Mouse (Mus musculus): Measurements from ENCODE around the gene Rab38. TPM values are rescaled to one million over a fixed set of nuclear protein-coding genes. Genes with fewer than 3 reads are reported as not detected.

The Rab38 gene
- polyA plus RNA-seq, 1 experiment from 2014 or later = 20.7 TPM

DNA sequence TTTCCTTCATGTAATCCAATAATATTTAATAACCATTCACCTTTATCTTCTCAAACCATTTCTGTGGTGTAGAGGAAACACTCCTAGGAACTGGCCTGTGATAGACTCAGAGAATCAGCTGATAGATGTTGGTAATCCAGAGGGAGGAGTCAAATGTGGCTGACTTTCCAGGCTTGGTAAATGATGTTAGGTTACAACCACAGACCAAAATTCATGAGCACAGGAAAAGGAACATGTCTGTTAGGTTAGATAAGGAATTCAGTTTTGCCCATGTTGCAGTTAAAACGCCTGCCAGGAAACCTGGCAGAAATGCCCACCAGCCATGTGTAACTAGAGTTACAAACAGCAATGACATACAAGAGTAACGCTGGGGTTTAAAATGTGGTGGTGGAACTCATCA, 6.2 kb upstream of the Rab38 start:
- Histone ChIP-seq H3K36me3 (ENCODE audit: insufficient read depth, low read length) (no peaks in the 10 kb centered on the region), H3K4me3 (ENCODE audit: low read depth, low read length) (no peak overlapping the region), H3K4me2 (replicated peaks; ENCODE audit: low read depth, low read length) (no peak overlapping the region), H3K27ac (ENCODE audit: low read length) (no peak overlapping the region), H3K9me3 (ENCODE audit: low read length) (no peaks in the 10 kb centered on the region), H3K9ac (replicated peaks; ENCODE audit: low read depth) (no peak overlapping the region), H3K4me1 (ENCODE audit: insufficient read depth, low read depth, low read length) (no peaks in the 10 kb centered on the region), H3K27me3 (replicated peaks; ENCODE audit: insufficient read depth, low read length) (no peaks in the 10 kb centered on the region)
- 55% methylated on average over 2 of the region's 2 CpGs for WGBS
- TF ChIP-seq EP300 (IDR thresholded peaks at IDR 0.05) (no peak), CTCF (IDR thresholded peaks at IDR 0.05) (no peak)
- ATAC-seq (no peak), DNase-seq (ENCODE audit: low spot score) (no peak)

- Histone ChIP-seq H3K36me3 (ENCODE audit: insufficient read depth, low read length) (no peaks in the 10 kb centered on the region), H3K27ac (ENCODE audit: low read length) (no peak overlapping the region), H3K27me3 (replicated peaks; ENCODE audit: insufficient read depth, low read length) (no peaks in the 10 kb centered on the region), H3K4me2 (replicated peaks; ENCODE audit: low read depth, low read length) (no peak overlapping the region), H3K9me3 (ENCODE audit: low read length) (no peaks in the 10 kb centered on the region), H3K4me3 (ENCODE audit: low read depth, low read length) (no peak overlapping the region), H3K9ac (replicated peaks; ENCODE audit: low read depth) (no peak overlapping the region), H3K4me1 (ENCODE audit: insufficient read depth, low read depth, low read length) (no peaks in the 10 kb centered on the region)
- DNase-seq (ENCODE audit: low spot score) = peak; percentile 86
- TF ChIP-seq EP300 (IDR thresholded peaks at IDR 0.05) (peak; percentile 88), CTCF (IDR thresholded peaks at IDR 0.05) (no peak)
- ATAC-seq = peak; percentile 53
- WGBS = 45% methylated on average over 3 of the region's 3 CpGs
These were observed 4.3 kb upstream of the Rab38 start for GRCm38 (mm10) chr7:88425744-88426143.

DNA sequence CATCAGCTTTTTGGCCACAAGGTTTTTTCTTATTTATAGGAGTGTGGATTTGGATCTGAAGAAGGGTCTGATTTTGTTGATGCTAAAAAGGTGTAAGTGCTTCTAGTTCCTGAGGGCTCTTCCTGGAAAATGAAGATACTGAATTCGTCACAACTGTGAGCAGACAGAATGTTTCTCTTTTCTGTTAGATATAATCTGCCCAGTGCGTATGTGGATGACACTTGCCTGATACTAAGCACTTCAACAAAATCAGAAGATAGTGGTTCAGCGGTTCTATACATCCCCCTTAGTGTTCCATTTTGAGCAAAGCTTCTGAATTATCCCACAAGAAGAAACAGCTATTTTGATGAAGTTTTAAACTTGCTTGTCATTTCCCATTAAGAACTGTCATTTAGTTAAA, 2.6 kb upstream of the Rab38 start:
- no peak overlapping the region for H3K4me3 ChIP-seq (ENCODE audit: low read depth, low read length)
- H3K27ac ChIP-seq (ENCODE audit: low read length) = no peak overlapping the region
- no peaks in the 10 kb centered on the region for H3K36me3 ChIP-seq (ENCODE audit: insufficient read depth, low read length)
- no peak for DNase-seq (ENCODE audit: low spot score)
- WGBS = 83% methylated on average over 3 of the region's 3 CpGs
- no peak overlapping the region for H3K9ac ChIP-seq (replicated peaks; ENCODE audit: low read depth)
- no peak for TF ChIP-seq CTCF (IDR thresholded peaks at IDR 0.05)
- TF ChIP-seq EP300 (IDR thresholded peaks at IDR 0.05) = no peak
- no peaks in the 10 kb centered on the region for H3K27me3 ChIP-seq (replicated peaks; ENCODE audit: insufficient read depth, low read length)
- H3K9me3 ChIP-seq (ENCODE audit: low read length) = no peaks in the 10 kb centered on the region
- no peak for ATAC-seq
- H3K4me2 ChIP-seq (replicated peaks; ENCODE audit: low read depth, low read length) = no peak overlapping the region
- no peaks in the 10 kb centered on the region for H3K4me1 ChIP-seq (ENCODE audit: insufficient read depth, low read depth, low read length)

DNA sequence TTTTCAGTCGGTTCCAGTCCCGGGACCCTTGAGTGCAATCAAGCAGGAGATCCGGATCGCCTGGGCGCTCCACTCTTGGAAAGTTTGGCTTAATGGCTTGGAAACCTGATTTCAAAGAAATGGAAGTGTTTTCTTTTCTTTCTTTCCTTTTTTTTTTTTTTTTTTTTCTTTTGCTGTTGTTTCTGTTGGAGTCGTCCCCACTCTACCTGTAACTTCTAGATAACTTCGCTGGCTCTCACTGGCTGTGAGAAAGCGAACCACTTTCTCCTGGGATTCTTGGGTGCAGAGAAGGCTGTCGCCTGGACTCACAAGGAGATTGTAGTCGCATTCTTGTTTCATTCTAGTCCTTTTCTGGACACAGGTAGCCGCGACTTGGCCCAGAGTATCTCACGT, 615 bp downstream of the Rab38 start:
- Histone ChIP-seq H3K4me1 (ENCODE audit: insufficient read depth, low read depth, low read length) (no peaks in the 10 kb centered on the region), H3K9me3 (ENCODE audit: low read length) (no peaks in the 10 kb centered on the region), H3K27me3 (replicated peaks; ENCODE audit: insufficient read depth, low read length) (no peaks in the 10 kb centered on the region), H3K27ac (ENCODE audit: low read length) (peak overlapping the region; percentile 74), H3K4me2 (replicated peaks; ENCODE audit: low read depth, low read length) (peak overlapping the region; percentile 85), H3K36me3 (ENCODE audit: insufficient read depth, low read length) (no peaks in the 10 kb centered on the region), H3K4me3 (ENCODE audit: low read depth, low read length) (peak overlapping the region; percentile 56), H3K9ac (replicated peaks; ENCODE audit: low read depth) (peak overlapping the region; percentile 32; the same call in 1 of the 2 replicates)
- 5% methylated on average over 13 of the region's 13 CpGs for WGBS
- ATAC-seq (no peak), DNase-seq (ENCODE audit: low spot score) (no peak)
- TF ChIP-seq EP300 (IDR thresholded peaks at IDR 0.05) = no peak
- TF ChIP-seq CTCF (IDR thresholded peaks at IDR 0.05) = no peak

GRCm38 (mm10) chr7:88440301-88440700, 10.2 kb downstream of the Rab38 start:
- Histone ChIP-seq H3K4me1 (ENCODE audit: insufficient read depth, low read depth, low read length) (no peaks in the 10 kb centered on the region), H3K4me2 (replicated peaks; ENCODE audit: low read depth, low read length) (no peak overlapping the region), H3K4me3 (ENCODE audit: low read depth, low read length) (no peak overlapping the region), H3K27ac (ENCODE audit: low read length) (no peak overlapping the region), H3K27me3 (replicated peaks; ENCODE audit: insufficient read depth, low read length) (no peaks in the 10 kb centered on the region), H3K9me3 (ENCODE audit: low read length) (no peaks in the 10 kb centered on the region), H3K9ac (replicated peaks; ENCODE audit: low read depth) (no peak overlapping the region), H3K36me3 (ENCODE audit: insufficient read depth, low read length) (no peaks in the 10 kb centered on the region)
- ATAC-seq = 0 out of 2 replicates have a peak, but pooled peaks have one; percentile 21
- TF ChIP-seq CTCF (IDR thresholded peaks at IDR 0.05) (no peak), EP300 (IDR thresholded peaks at IDR 0.05) (peak; percentile 35; the same call in 1 of the 2 replicates)
- peak; percentile 53 for DNase-seq (ENCODE audit: low spot score)

- ATAC-seq (no peak), DNase-seq (ENCODE audit: low spot score) (no peak)
- H3K27ac ChIP-seq (ENCODE audit: low read length) = no peak overlapping the region
- H3K36me3 ChIP-seq (ENCODE audit: insufficient read depth, low read length) = no peaks in the 10 kb centered on the region
- H3K9ac ChIP-seq (replicated peaks; ENCODE audit: low read depth) = no peak overlapping the region
- no peak overlapping the region for H3K4me2 ChIP-seq (replicated peaks; ENCODE audit: low read depth, low read length)
- no peak overlapping the region for H3K4me3 ChIP-seq (ENCODE audit: low read depth, low read length)
- TF ChIP-seq EP300 (IDR thresholded peaks at IDR 0.05) (no peak), CTCF (IDR thresholded peaks at IDR 0.05) (no peak)
- H3K27me3 ChIP-seq (replicated peaks; ENCODE audit: insufficient read depth, low read length) = no peaks in the 10 kb centered on the region
- no peaks in the 10 kb centered on the region for H3K4me1 ChIP-seq (ENCODE audit: insufficient read depth, low read depth, low read length)
- H3K9me3 ChIP-seq (ENCODE audit: low read length) = no peaks in the 10 kb centered on the region
These were observed 12.6 kb downstream of the Rab38 start for GRCm38 (mm10) chr7:88442649-88443048.

DNA sequence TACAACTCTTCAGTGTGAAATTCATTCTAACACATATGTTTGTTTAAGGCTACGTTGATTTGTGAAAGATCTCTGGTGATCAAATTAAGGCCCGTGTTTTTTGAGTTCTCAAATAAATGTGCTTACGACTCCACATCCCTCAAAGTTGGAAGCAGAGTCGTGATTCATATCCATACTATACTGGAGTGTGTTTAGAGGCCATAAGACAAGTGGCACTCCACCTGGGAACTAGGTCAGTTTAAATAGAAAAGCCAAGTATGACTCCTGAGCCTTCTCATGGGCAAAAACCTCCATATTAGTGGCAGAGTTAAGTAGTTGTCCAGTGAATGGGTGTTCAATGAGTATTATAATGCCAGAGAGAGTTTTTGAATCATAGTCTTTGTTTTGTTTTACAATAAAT, 13.4 kb downstream of the Rab38 start:
- TF ChIP-seq EP300 (IDR thresholded peaks at IDR 0.05) (no peak), CTCF (IDR thresholded peaks at IDR 0.05) (no peak)
- WGBS = 46% methylated on average over 4 of the region's 4 CpGs
- H3K36me3 ChIP-seq (ENCODE audit: insufficient read depth, low read length) = no peaks in the 10 kb centered on the region

More for the DNA sequence above, 13.4 kb downstream of the Rab38 start:
- Histone ChIP-seq H3K4me2 (replicated peaks; ENCODE audit: low read depth, low read length) (no peak overlapping the region), H3K27ac (ENCODE audit: low read length) (no peak overlapping the region), H3K9me3 (ENCODE audit: low read length) (no peaks in the 10 kb centered on the region), H3K4me1 (ENCODE audit: insufficient read depth, low read depth, low read length) (no peaks in the 10 kb centered on the region), H3K27me3 (replicated peaks; ENCODE audit: insufficient read depth, low read length) (no peaks in the 10 kb centered on the region), H3K4me3 (ENCODE audit: low read depth, low read length) (no peak overlapping the region), H3K9ac (replicated peaks; ENCODE audit: low read depth) (no peak overlapping the region)
- ATAC-seq (peak; percentile 57; the same call in 1 of the 2 replicates), DNase-seq (ENCODE audit: low spot score) (peak; percentile 51)
